Mouse (Mus musculus): ENCODE data around the gene Olfr1299. TPM values are rescaled to one million over a fixed set of nuclear protein-coding genes. Genes with fewer than 3 reads are reported as not detected.

The Olfr1299 gene
- polyA plus RNA-seq (2021; fragmentation: Nextera tagmentation) = not detected in 2 replicates
- long read RNA-seq, experiment 1 = 0 reads
- long read RNA-seq, experiment 2 = 0 reads

DNA sequence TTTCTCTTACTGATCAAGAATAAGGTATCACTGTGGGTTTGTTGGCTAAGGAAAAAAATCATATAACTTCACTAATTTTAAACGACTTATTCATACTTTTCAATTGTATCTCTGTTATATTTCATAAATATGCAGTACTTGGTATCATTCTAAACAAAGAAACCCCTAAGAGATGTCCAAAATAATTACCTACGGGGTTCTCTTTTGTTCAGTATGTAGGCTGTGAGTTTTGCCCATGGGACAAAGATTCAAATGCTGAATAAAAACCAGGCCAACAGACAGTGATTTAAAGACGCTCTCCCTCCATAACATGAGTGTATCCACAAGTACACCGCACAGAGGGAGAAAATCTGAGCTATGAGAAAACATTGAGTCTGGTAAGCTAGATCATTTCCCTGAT is at the start of gene Olfr1299:
Gene Olfr1299 (plus strand): TSS at position 301 of the 400 bp plus-strand sequence.

DNA sequence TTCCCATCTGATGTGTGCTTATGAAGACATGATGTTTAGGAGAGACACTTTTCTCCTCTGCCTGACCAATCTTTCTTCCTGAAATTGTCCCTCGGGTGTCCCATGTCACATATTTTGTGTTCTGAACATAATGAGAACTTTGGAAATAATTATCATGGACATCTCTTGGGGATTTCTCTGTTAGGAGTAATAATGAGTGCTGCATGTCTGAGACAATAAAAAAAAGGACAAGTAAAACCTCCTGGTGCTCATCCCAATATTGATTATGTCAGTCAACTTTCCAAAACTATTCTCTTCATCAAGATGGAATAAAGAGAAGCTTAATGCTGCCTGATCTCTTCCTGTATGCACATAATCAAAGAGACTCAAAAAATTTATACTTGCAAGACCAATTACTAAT is 34.8 kb upstream of the Olfr1299 start, which contains the start of gene Olfr1297:
Gene Olfr1297 (minus strand): TSS at position 101 of the 400 bp plus-strand sequence.

DNA sequence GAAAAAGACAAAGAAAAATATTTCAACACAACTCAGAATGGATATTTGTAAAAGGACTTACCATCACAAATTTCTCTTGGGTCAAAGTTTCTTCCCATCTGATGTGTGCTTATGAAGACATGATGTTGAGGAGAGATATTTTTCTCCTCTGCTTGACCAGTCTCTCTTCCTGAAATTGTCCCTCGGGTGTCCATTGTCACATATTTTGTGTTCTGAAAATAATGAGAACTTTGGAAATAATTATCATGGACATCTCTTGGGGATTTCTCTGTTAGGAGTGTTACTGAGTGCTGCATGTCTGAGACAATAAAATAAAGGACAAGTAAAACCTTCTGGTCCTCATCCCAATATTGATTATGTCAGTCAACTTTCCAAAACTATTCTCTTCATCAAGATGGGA is 12.1 kb upstream of the Olfr1299 start, which contains the start of gene Olfr1298:
Gene Olfr1298 (minus strand): TSS at position 101 of the 400 bp plus-strand sequence.

Other genes with a start within 250 kb of the Olfr1299 start
- not detected in 2 replicates for gene Olfr1286, start 238.3 kb upstream of the Olfr1299 start, polyA plus RNA-seq (2021; fragmentation: Nextera tagmentation)
- not detected in 2 replicates for gene Olfr1287, start 212.3 kb upstream of the Olfr1299 start, polyA plus RNA-seq (2021; fragmentation: Nextera tagmentation)
- gene Olfr1288, start 187.3 kb upstream of the Olfr1299 start, polyA plus RNA-seq (2021; fragmentation: Nextera tagmentation) = not detected in 2 replicates
- gene Olfr1289, start 180.6 kb upstream of the Olfr1299 start, polyA plus RNA-seq (2021; fragmentation: Nextera tagmentation) = not detected in 2 replicates
- not detected in 2 replicates for gene Olfr1290, start 167.6 kb upstream of the Olfr1299 start, polyA plus RNA-seq (2021; fragmentation: Nextera tagmentation)
- gene Olfr1291-ps1, start 164.2 kb upstream of the Olfr1299 start, polyA plus RNA-seq (2021; fragmentation: Nextera tagmentation) = not detected in 2 replicates
- gene Olfr1293-ps, start 136.2 kb upstream of the Olfr1299 start, polyA plus RNA-seq (2021; fragmentation: Nextera tagmentation) = not detected in 2 replicates
- gene Olfr1294, start 121.1 kb upstream of the Olfr1299 start, polyA plus RNA-seq (2021; fragmentation: Nextera tagmentation) = not detected in 2 replicates
- gene Olfr1295, start 91.7 kb upstream of the Olfr1299 start, polyA plus RNA-seq (2021; fragmentation: Nextera tagmentation) = not detected in 2 replicates
- gene Olfr1297, start 34.9 kb upstream of the Olfr1299 start, polyA plus RNA-seq (2021; fragmentation: Nextera tagmentation) = 0.01 TPM in 1 of 2 replicates, not detected in the other
- gene Olfr1298, start 12.2 kb upstream of the Olfr1299 start, polyA plus RNA-seq (2021; fragmentation: Nextera tagmentation) = not detected in 2 replicates
- not detected in 2 replicates for gene Olfr1301, start 89.6 kb downstream of the Olfr1299 start, polyA plus RNA-seq (2021; fragmentation: Nextera tagmentation)
- gene Olfr1302, start 116.0 kb downstream of the Olfr1299 start, polyA plus RNA-seq (2021; fragmentation: Nextera tagmentation) = not detected in 2 replicates
- gene Olfr1303, start 158.9 kb downstream of the Olfr1299 start, polyA plus RNA-seq (2021; fragmentation: Nextera tagmentation) = not detected in 2 replicates
- gene Olfr1305, start 215.7 kb downstream of the Olfr1299 start, polyA plus RNA-seq (2021; fragmentation: Nextera tagmentation) = not detected in 2 replicates

Data from left cerebral cortex, adult 6 months (tissue).